Mouse (Mus musculus) limb, embryonic 14.5 days (tissue): ENCODE results near the gene Nadk2. TPM values are rescaled to one million over a fixed set of nuclear protein-coding genes. Genes with fewer than 3 reads are reported as not detected.
A peak's percentile ranks its signal among the peaks of the same experiment; 100 is the strongest.

Source experiments
- ATAC-seq: fragments of 200-750 bp; cut with Nextera tagmentation; 2 replicates; pipeline ENCODE4 v1.8.0; 2017; ENCODE audit warnings: low read depth, moderate number of reproducible peaks, moderate TSS enrichment; ENCODE audit not compliant: low FRiP score
- DNase-seq: peaks from one replicate; pipeline ENCODE4 v3.0.0-alpha.2; 2015; ENCODE audit warnings: low spot score
- H3K27ac ChIP-seq: fragments of 300-500 bp; sonication (generic); replicated peaks from 2 replicates; pipeline ENCODE4 v1.5.1; 2014; ENCODE audit warnings: low read depth, mild to moderate bottlenecking, low read length, moderate library complexity, mixed read lengths
- H3K27me3 ChIP-seq: fragments of 300-500 bp; sonication (generic); 2 replicates; pipeline ENCODE4 v1.6.1; 2014; ENCODE audit warnings: low read length, mixed read lengths; ENCODE audit not compliant: control insufficient read depth, insufficient read depth
- H3K36me3 ChIP-seq: fragments of 300-500 bp; sonication (generic); 2 replicates; pipeline ENCODE4 v1.6.1; 2014; ENCODE audit warnings: mild to moderate bottlenecking, low read length, moderate library complexity, mixed read lengths; ENCODE audit not compliant: control insufficient read depth, insufficient read depth
- H3K4me1 ChIP-seq: fragments of 300-500 bp; sonication (generic); 2 replicates; pipeline ENCODE4 v1.6.1; 2014; ENCODE audit warnings: antibody characterized with exemption, low read length, mixed read lengths; ENCODE audit not compliant: control insufficient read depth, insufficient read depth
- H3K4me2 ChIP-seq: fragments of 300-500 bp; sonication (generic); replicated peaks from 2 replicates; pipeline ENCODE4 v1.6.1; 2014; ENCODE audit warnings: low read depth, mild to moderate bottlenecking, low read length, moderate library complexity; ENCODE audit not compliant: severe bottlenecking
- H3K4me3 ChIP-seq: fragments of 300-500 bp; sonication (generic); replicated peaks from 2 replicates; pipeline ENCODE4 v1.5.1; 2014; ENCODE audit warnings: low read length
- H3K9ac ChIP-seq: fragments of 300-500 bp; sonication (generic); 2 replicates; pipeline ENCODE4 v1.6.1; 2014; ENCODE audit warnings: mild to moderate bottlenecking, low read depth, low read length, moderate library complexity; ENCODE audit not compliant: severe bottlenecking
- H3K9me3 ChIP-seq: fragments of 300-500 bp; sonication (generic); 2 replicates; pipeline ENCODE4 v1.6.1; 2016; ENCODE audit warnings: low read length; ENCODE audit not compliant: control insufficient read depth
- POLR2A ChIP-seq: fragments of 200-500 bp; IDR thresholded peaks from 2 replicates; pipeline ENCODE4 v1.8.0; 2012; ENCODE audit warnings: inconsistent platforms, mild to moderate bottlenecking, moderate library complexity, borderline replicate concordance; ENCODE audit not compliant: insufficient read depth, insufficient read length; ENCODE audit errors: extremely low read depth
- WGBS: fragments of 180-500 bp; shearing (Covaris S2); extraction: QIAGEN DNeasy Blood & Tissue Kit; methylation state at CpG from one replicate; pipeline ENCODE4 v1.1.7; 2014; 5-methylcytosine and 5-hydroxymethylcytosine counted together
- polyA plus RNA-seq, 2 experiments: library from polyadenylated mRNA; depleted of rRNA in 1 of 2; stranded (reverse) in 1 of 2; unstranded in 1 of 2; fragments of >200 nt; fragmentation: Nextera tagmentation in 1 of 2; extraction: Ambion mirVana in 1 of 2; gene quantifications; 2 replicates each; pipeline versions ENCODE4 v1.2.1 to v1.2.3; 2012 to 2014

Gene Nadk2
- polyA plus RNA-seq, 2 experiments, result 26.7 to 31.6 TPM

DNA sequence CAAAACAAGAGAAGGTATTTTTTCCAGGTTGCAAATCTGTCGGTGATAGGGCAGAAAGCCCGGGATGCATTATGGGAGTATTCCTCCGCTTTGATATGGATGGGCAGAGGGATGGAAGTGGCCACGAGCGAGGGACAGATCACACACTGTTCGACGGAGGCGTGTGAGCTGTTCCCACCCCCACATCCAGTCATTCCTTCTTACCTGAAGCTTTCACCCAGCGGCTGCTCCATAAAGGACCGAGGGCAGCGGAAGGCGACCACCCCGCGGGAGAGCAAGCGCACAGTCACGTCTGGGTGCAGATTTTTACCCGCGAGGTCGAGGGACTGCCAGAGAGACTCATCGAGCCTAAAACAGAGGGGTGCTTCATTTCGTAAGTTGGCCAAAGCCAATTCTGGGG, 53.8 kb downstream of the Nadk2 start:
- TF ChIP-seq POLR2A, result no peak
- H3K4me2 ChIP-seq, result no peak overlapping the region
- no peak overlapping the region for H3K9ac ChIP-seq
- peaks cover 88% of the 10 kb centered on the region for H3K36me3 ChIP-seq
- no peak for ATAC-seq
- no peak overlapping the region for H3K4me3 ChIP-seq
- H3K27me3 ChIP-seq, result no peaks in the 10 kb centered on the region
- no peak for DNase-seq
- no peaks in the 10 kb centered on the region for H3K4me1 ChIP-seq
- H3K9me3 ChIP-seq, result no peaks in the 10 kb centered on the region
- 92% methylated on average over 21 of the region's 21 CpGs for WGBS
- no peak overlapping the region for H3K27ac ChIP-seq

DNA sequence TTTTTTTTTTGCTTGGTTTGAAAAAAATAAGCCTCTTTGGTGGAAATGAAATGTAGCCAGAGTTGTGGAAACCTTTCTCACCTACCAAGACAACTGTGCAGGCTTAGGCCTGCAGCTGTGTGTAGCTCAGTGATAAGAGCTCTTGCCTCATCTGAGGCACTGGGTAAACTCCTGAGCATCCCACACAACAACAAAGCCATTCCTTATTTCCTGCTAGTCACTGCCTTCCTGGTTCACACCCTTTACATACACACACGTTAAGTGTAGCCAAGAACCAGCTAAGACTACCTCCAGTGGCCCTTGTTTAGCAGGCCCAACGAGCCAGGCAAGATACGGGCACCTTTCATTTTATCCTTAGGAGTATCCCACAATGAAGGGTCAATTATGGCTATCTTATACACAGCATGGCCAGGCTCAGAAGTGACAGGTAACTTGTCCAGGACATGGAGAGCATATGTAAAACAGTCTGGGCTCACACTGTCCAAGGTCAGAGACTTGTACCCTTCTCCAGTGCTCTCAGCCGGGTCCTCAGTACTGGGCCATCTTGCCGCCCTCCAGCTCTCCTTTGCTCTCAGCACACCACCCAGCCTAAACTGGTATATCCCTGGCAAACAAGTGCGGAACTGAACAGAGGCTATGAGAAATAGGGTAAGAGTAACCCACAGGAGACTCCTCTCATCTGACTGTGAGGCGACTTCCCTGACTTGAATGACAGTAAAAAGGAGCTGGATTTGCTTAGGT, 56.2 kb downstream of the Nadk2 start:
- Histone ChIP-seq H3K27me3 (no peaks in the 10 kb centered on the region), H3K9ac (no peak overlapping the region), H3K4me3 (no peak overlapping the region), H3K4me1 (no peaks in the 10 kb centered on the region), H3K36me3 (peaks cover 82% of the 10 kb centered on the region), H3K4me2 (no peak overlapping the region), H3K9me3 (no peaks in the 10 kb centered on the region), H3K27ac (no peak overlapping the region)
- TF ChIP-seq POLR2A, result no peak
- DNase-seq (no peak), ATAC-seq (no peak)
- 94% methylated on average over 7 of the region's 7 CpGs for WGBS

DNA sequence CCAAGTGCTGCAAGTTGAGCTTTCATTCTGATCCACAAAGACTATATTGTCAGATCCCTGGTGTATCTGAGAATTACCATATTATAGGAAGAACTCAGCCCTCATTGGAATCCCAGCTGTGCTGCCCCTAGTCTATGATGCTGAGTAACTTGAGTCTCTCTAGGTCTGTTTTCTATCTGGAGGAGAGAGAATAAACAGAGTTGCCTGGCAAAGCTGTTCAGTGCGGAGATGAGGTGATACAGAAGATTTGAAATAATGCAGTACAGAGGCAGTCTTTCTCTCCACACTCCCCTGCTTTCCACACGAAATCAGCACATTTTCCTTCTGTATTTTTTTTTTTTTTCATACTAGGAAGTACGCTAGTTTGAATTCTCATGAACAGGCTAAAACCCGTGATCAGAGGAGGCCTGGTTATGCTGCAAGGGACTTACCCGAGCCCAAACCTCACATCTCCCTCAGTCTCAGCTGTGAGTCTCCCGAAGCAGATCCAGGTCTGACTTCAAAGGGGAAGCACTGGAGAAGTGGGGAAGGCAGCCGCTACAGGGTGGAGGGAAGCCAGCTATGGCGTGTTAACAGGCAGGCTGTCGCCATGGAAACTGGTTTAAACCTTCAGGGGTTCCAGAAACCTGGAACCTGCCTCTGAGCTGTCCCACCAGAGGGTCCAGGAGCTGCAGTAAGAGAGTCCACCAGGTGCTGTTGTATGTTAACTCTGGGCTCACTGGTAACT, 59.9 kb downstream of the Nadk2 start:
- H3K27ac ChIP-seq, result peak overlapping the region; percentile 21; the same call in 1 of the 2 replicates
- no peaks in the 10 kb centered on the region for H3K27me3 ChIP-seq
- peak; percentile 41 for ATAC-seq
- WGBS, result 55% methylated on average over 9 of the region's 9 CpGs
- H3K4me1 ChIP-seq, result peaks cover 11% of the 10 kb centered on the region; the same call in 1 of the 2 replicates
- DNase-seq, result peak; percentile 28
- H3K9ac ChIP-seq, result no peak overlapping the region
- TF ChIP-seq POLR2A, result no peak
- peaks cover 73% of the 10 kb centered on the region for H3K36me3 ChIP-seq
- no peak overlapping the region for H3K4me2 ChIP-seq
- no peaks in the 10 kb centered on the region for H3K9me3 ChIP-seq
- H3K4me3 ChIP-seq, result no peak overlapping the region

DNA sequence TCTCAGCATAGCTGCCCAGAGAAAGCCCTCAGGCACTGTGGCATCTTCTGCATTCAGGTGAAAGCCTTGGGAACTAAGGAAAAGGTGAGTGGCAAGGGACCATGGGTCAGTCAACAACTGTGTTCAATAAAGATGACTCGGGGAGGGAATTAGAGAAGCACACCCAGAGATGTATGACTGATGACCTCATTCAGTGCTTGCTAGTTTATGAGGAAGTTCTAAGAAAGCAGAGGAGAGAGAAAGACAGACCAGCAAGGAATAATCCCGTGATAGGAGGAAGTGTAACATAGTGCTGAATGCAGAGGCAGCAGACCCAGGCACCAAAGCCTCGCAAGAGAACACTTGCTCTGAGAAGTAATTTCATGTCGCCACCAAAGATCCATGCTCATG, 60.4 kb downstream of the Nadk2 start:
- TF ChIP-seq POLR2A, result no peak
- Histone ChIP-seq H3K4me1 (peaks cover 11% of the 10 kb centered on the region; the same call in 1 of the 2 replicates), H3K4me3 (no peak overlapping the region), H3K36me3 (peaks cover 73% of the 10 kb centered on the region), H3K9me3 (no peaks in the 10 kb centered on the region), H3K9ac (no peak overlapping the region), H3K4me2 (no peak overlapping the region), H3K27ac (peak overlapping the region; percentile 21; the same call in 1 of the 2 replicates), H3K27me3 (no peaks in the 10 kb centered on the region)
- no peak for DNase-seq
- 74% methylated on average over 4 of the region's 4 CpGs for WGBS
- ATAC-seq, result no peak

DNA sequence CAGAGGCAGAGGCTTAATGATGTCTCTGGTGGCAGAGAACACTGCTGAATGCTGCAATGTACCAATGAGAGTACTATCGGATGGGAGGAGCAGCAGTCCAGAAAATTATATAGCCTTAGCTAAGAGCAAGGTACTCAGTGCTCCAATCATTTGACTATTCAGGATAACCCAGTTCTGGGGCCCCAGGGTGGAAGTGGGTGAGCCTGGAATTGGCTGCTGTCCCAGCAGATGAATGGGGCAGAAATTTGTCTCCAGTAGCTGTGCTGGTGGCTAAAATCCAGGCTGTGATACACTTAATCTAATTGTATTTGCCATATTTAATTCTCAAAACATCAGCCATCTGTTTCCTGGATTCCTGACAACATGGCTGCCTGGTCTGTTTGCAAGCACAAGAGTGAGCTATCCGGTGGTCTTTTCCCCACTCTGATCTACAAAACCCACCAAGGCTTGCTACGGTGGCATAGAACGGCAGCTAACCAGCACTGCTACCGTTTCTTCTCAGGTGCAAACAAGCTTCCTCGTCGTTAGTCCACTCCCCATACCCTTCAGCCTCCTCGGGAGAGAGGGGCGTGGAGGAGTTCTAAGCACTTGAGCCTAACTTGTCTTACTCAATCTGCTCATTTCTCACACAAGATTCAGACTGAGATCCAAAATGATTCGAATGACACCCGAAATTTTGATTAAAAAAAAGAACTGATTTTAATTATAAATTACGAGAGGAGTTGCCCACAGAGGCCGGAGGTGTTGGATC, 61.8 kb downstream of the Nadk2 start:
- no peaks in the 10 kb centered on the region for H3K27me3 ChIP-seq
- H3K36me3 ChIP-seq, result peaks cover 74% of the 10 kb centered on the region
- no peak overlapping the region for H3K4me3 ChIP-seq
- no peak overlapping the region for H3K27ac ChIP-seq
- no peak overlapping the region for H3K4me2 ChIP-seq
- DNase-seq, result no peak
- H3K9ac ChIP-seq, result no peak overlapping the region
- no peak for TF ChIP-seq POLR2A
- 78% methylated on average over 13 of the region's 13 CpGs for WGBS
- H3K9me3 ChIP-seq, result no peaks in the 10 kb centered on the region
- ATAC-seq, result no peak
- H3K4me1 ChIP-seq, result peaks cover 11% of the 10 kb centered on the region; the same call in 1 of the 2 replicates
